Mouse (Mus musculus): Measurements from ENCODE around the gene Eif2ak1. TPM values are rescaled to one million over a fixed set of nuclear protein-coding genes. Genes with fewer than 3 reads are reported as not detected.

Eif2ak1 gene
- polyA plus RNA-seq, 1 experiment from 2014 or later = 42.4 TPM

GRCm38 (mm10) chr5:143871547-143872169 is 54.1 kb downstream of the Eif2ak1 start:
- Histone ChIP-seq H3K4me1 (ENCODE audit: insufficient read depth) (no peaks in the 10 kb centered on the region), H3K9ac (no peak overlapping the region), H3K27me3 (ENCODE audit: insufficient read depth, low read length) (no peaks in the 10 kb centered on the region), H3K4me2 (no peak overlapping the region), H3K9me3 (ENCODE audit: low read depth, low read length) (no peaks in the 10 kb centered on the region), H3K4me3 (ENCODE audit: low read depth, low read length) (no peak overlapping the region), H3K27ac (ENCODE audit: low read depth) (no peak overlapping the region), H3K36me3 (ENCODE audit: insufficient read depth) (peaks cover 32% of the 10 kb centered on the region)
- 80% methylated on average over 11 of the region's 11 CpGs for WGBS
- no peak for ATAC-seq (ENCODE audit: insufficient read depth)
- no peak for TF ChIP-seq CTCF (IDR thresholded peaks at IDR 0.05; ENCODE audit: low read depth)
- DNase-seq = no peak

GRCm38 (mm10) chr5:143874571-143874970 is 57.0 kb downstream of the Eif2ak1 start:
- Histone ChIP-seq H3K4me3 (ENCODE audit: low read depth, low read length) (no peak overlapping the region), H3K36me3 (ENCODE audit: insufficient read depth) (peaks cover 58% of the 10 kb centered on the region), H3K9me3 (ENCODE audit: low read depth, low read length) (no peaks in the 10 kb centered on the region), H3K27ac (ENCODE audit: low read depth) (no peak overlapping the region), H3K9ac (no peak overlapping the region), H3K27me3 (ENCODE audit: insufficient read depth, low read length) (no peaks in the 10 kb centered on the region), H3K4me1 (ENCODE audit: insufficient read depth) (no peaks in the 10 kb centered on the region), H3K4me2 (no peak overlapping the region)
- no peak for TF ChIP-seq CTCF (IDR thresholded peaks at IDR 0.05; ENCODE audit: low read depth)
- ATAC-seq (ENCODE audit: insufficient read depth) (no peak), DNase-seq (no peak)
- 67% methylated on average over 4 of the region's 4 CpGs for WGBS

- 94% methylated on average over 3 of the region's 3 CpGs for WGBS
- no peaks in the 10 kb centered on the region for H3K27me3 ChIP-seq (ENCODE audit: insufficient read depth, low read length)
- no peak overlapping the region for H3K4me3 ChIP-seq (ENCODE audit: low read depth, low read length)
- H3K4me2 ChIP-seq = no peak overlapping the region
- no peak for DNase-seq
- no peak overlapping the region for H3K9ac ChIP-seq
- H3K36me3 ChIP-seq (ENCODE audit: insufficient read depth) = peaks cover 90% of the 10 kb centered on the region
- H3K27ac ChIP-seq (ENCODE audit: low read depth) = no peak overlapping the region
- TF ChIP-seq CTCF (IDR thresholded peaks at IDR 0.05; ENCODE audit: low read depth) = no peak
- H3K9me3 ChIP-seq (ENCODE audit: low read depth, low read length) = no peaks in the 10 kb centered on the region
- no peak for ATAC-seq (ENCODE audit: insufficient read depth)
- H3K4me1 ChIP-seq (ENCODE audit: insufficient read depth) = no peaks in the 10 kb centered on the region
Observed at GRCm38 (mm10) chr5:143885274-143885673, 67.7 kb downstream of the Eif2ak1 start.

- WGBS = 72% methylated on average over 6 of the region's 6 CpGs
- DNase-seq (no peak), ATAC-seq (ENCODE audit: insufficient read depth) (no peak)
- TF ChIP-seq CTCF (IDR thresholded peaks at IDR 0.05; ENCODE audit: low read depth) = no peak
- peaks cover 65% of the 10 kb centered on the region for H3K36me3 ChIP-seq (ENCODE audit: insufficient read depth)
- no peaks in the 10 kb centered on the region for H3K9me3 ChIP-seq (ENCODE audit: low read depth, low read length)
- H3K4me1 ChIP-seq (ENCODE audit: insufficient read depth) = no peaks in the 10 kb centered on the region
- H3K27ac ChIP-seq (ENCODE audit: low read depth) = no peak overlapping the region
- H3K27me3 ChIP-seq (ENCODE audit: insufficient read depth, low read length) = no peaks in the 10 kb centered on the region
- H3K4me2 ChIP-seq = no peak overlapping the region
- no peak overlapping the region for H3K9ac ChIP-seq
- H3K4me3 ChIP-seq (ENCODE audit: low read depth, low read length) = no peak overlapping the region
Observed at GRCm38 (mm10) chr5:143890741-143891140, 73.2 kb downstream of the Eif2ak1 start.

- TF ChIP-seq CTCF (IDR thresholded peaks at IDR 0.05; ENCODE audit: low read depth) = no peak
- Histone ChIP-seq H3K36me3 (ENCODE audit: insufficient read depth) (peaks cover 57% of the 10 kb centered on the region), H3K4me3 (ENCODE audit: low read depth, low read length) (no peak overlapping the region), H3K4me2 (no peak overlapping the region), H3K9me3 (ENCODE audit: low read depth, low read length) (no peaks in the 10 kb centered on the region), H3K9ac (no peak overlapping the region), H3K4me1 (ENCODE audit: insufficient read depth) (no peaks in the 10 kb centered on the region), H3K27ac (ENCODE audit: low read depth) (no peak overlapping the region), H3K27me3 (ENCODE audit: insufficient read depth, low read length) (no peaks in the 10 kb centered on the region)
- DNase-seq (no peak), ATAC-seq (ENCODE audit: insufficient read depth) (no peak)
- 66% methylated on average over 9 of the region's 9 CpGs for WGBS
Observed at GRCm38 (mm10) chr5:143892255-143892886, 74.8 kb downstream of the Eif2ak1 start.

- DNase-seq (no peak), ATAC-seq (ENCODE audit: insufficient read depth) (no peak)
- peaks cover 58% of the 10 kb centered on the region for H3K36me3 ChIP-seq (ENCODE audit: insufficient read depth)
Observed at GRCm38 (mm10) chr5:143893396-143893795, 75.8 kb downstream of the Eif2ak1 start.

GRCm38 (mm10) chr5:143897635-143898330 is 80.2 kb downstream of the Eif2ak1 start, which contains the start of gene Ankrd61:
Gene Ankrd61, minus strand, starts transcription at chr5:143897685.
- DNase-seq = no peak
- peaks cover 71% of the 10 kb centered on the region for H3K36me3 ChIP-seq (ENCODE audit: insufficient read depth)
- H3K9ac ChIP-seq = no peak within 1 kb of the TSS
- H3K4me3 ChIP-seq (ENCODE audit: low read depth, low read length) = no peak within 1 kb of the TSS
- no peak for TF ChIP-seq CTCF (IDR thresholded peaks at IDR 0.05; ENCODE audit: low read depth)
- 85% methylated on average over 14 of the region's 14 CpGs for WGBS
- no peaks in the 10 kb centered on the region for H3K9me3 ChIP-seq (ENCODE audit: low read depth, low read length)
- no peaks in the 10 kb centered on the region for H3K27me3 ChIP-seq (ENCODE audit: insufficient read depth, low read length)
- no peak for ATAC-seq (ENCODE audit: insufficient read depth)
- H3K4me1 ChIP-seq (ENCODE audit: insufficient read depth) = no peaks in the 10 kb centered on the region
- H3K27ac ChIP-seq (ENCODE audit: low read depth) = no peak within 1 kb of the TSS
- no peak within 1 kb of the TSS for H3K4me2 ChIP-seq

More at GRCm38 (mm10) chr5:143893396-143893795, 75.8 kb downstream of the Eif2ak1 start:
- H3K4me3 ChIP-seq (ENCODE audit: low read depth, low read length) = no peak overlapping the region
- H3K9ac ChIP-seq = no peak overlapping the region
- no peaks in the 10 kb centered on the region for H3K27me3 ChIP-seq (ENCODE audit: insufficient read depth, low read length)
- H3K4me1 ChIP-seq (ENCODE audit: insufficient read depth) = no peaks in the 10 kb centered on the region
- H3K4me2 ChIP-seq = no peak overlapping the region
- WGBS = 58% methylated on average over 5 of the region's 5 CpGs
- no peak for TF ChIP-seq CTCF (IDR thresholded peaks at IDR 0.05; ENCODE audit: low read depth)
- H3K9me3 ChIP-seq (ENCODE audit: low read depth, low read length) = no peaks in the 10 kb centered on the region
- no peak overlapping the region for H3K27ac ChIP-seq (ENCODE audit: low read depth)

Measured in lung, embryonic 14.5 days (tissue).